Mouse (Mus musculus): ENCODE data around the gene Nsun2. TPM values are rescaled to one million over a fixed set of nuclear protein-coding genes. Genes with fewer than 3 reads are reported as not detected.

The Nsun2 gene
- polyA plus RNA-seq, 1 experiment from 2014 or later, result 131 TPM

- H3K4me3 ChIP-seq (ENCODE audit: low read length), result peak within 1 kb of the TSS; percentile 94
- peaks cover 7% of the 10 kb centered on the region for H3K36me3 ChIP-seq (ENCODE audit: insufficient read depth, low read length)
- H3K27ac ChIP-seq (ENCODE audit: low read length), result peak within 1 kb of the TSS; percentile 94
- H3K9me3 ChIP-seq (ENCODE audit: low read length), result no peaks in the 10 kb centered on the region
- H3K4me2 ChIP-seq (replicated peaks; ENCODE audit: low read depth, low read length), result peak within 1 kb of the TSS; percentile 93
- peaks cover 41% of the 10 kb centered on the region for H3K4me1 ChIP-seq (ENCODE audit: insufficient read depth, low read length)
- peak within 1 kb of the TSS; percentile 94 for H3K9ac ChIP-seq (replicated peaks; ENCODE audit: low read length)
- H3K27me3 ChIP-seq (ENCODE audit: insufficient read depth, low read length), result no peaks in the 10 kb centered on the region
- under 1% methylated on average over 13 of the region's 57 CpGs for WGBS
- ATAC-seq (ENCODE audit: low FRiP score, low TSS enrichment), result peak; percentile 88
These were observed 748 bp downstream of the Nsun2 start, which contains the start of gene Tent4a for GRCm38 (mm10) chr13:69534334-69534653. Gene Tent4a (minus strand): TSS chr13:69534617.

- Histone ChIP-seq H3K9ac (replicated peaks; ENCODE audit: low read length) (peak overlapping the region; percentile 94), H3K27me3 (ENCODE audit: insufficient read depth, low read length) (no peaks in the 10 kb centered on the region), H3K27ac (ENCODE audit: low read length) (peak overlapping the region; percentile 94), H3K4me1 (ENCODE audit: insufficient read depth, low read length) (peaks cover 41% of the 10 kb centered on the region), H3K4me2 (replicated peaks; ENCODE audit: low read depth, low read length) (peak overlapping the region; percentile 80), H3K9me3 (ENCODE audit: low read length) (no peaks in the 10 kb centered on the region), H3K36me3 (ENCODE audit: insufficient read depth, low read length) (peaks cover 5% of the 10 kb centered on the region), H3K4me3 (ENCODE audit: low read length) (peak overlapping the region; percentile 94)
- ATAC-seq (ENCODE audit: low FRiP score, low TSS enrichment), result peak; percentile 95
- under 1% methylated on average over 76 of the region's 86 CpGs for WGBS
These were observed 1.4 kb downstream of the Nsun2 start for GRCm38 (mm10) chr13:69534654-69535551.

GRCm38 (mm10) chr13:69536021-69536420 lies 2.5 kb downstream of the Nsun2 start:
- H3K36me3 ChIP-seq (ENCODE audit: insufficient read depth, low read length), result no peaks in the 10 kb centered on the region
- peak overlapping the region; percentile 94; the same call in 1 of the 2 replicates for H3K4me3 ChIP-seq (ENCODE audit: low read length)
- 60% methylated on average over 4 of the region's 4 CpGs for WGBS
- peak overlapping the region; percentile 94; the same call in 1 of the 2 replicates for H3K27ac ChIP-seq (ENCODE audit: low read length)
- ATAC-seq (ENCODE audit: low FRiP score, low TSS enrichment), result no peak
- H3K9ac ChIP-seq (replicated peaks; ENCODE audit: low read length), result peak overlapping the region; percentile 94; the same call in 1 of the 2 replicates
- H3K27me3 ChIP-seq (ENCODE audit: insufficient read depth, low read length), result no peaks in the 10 kb centered on the region
- peak overlapping the region; percentile 80 for H3K4me2 ChIP-seq (replicated peaks; ENCODE audit: low read depth, low read length)
- peaks cover 31% of the 10 kb centered on the region for H3K4me1 ChIP-seq (ENCODE audit: insufficient read depth, low read length)
- H3K9me3 ChIP-seq (ENCODE audit: low read length), result no peaks in the 10 kb centered on the region

DNA sequence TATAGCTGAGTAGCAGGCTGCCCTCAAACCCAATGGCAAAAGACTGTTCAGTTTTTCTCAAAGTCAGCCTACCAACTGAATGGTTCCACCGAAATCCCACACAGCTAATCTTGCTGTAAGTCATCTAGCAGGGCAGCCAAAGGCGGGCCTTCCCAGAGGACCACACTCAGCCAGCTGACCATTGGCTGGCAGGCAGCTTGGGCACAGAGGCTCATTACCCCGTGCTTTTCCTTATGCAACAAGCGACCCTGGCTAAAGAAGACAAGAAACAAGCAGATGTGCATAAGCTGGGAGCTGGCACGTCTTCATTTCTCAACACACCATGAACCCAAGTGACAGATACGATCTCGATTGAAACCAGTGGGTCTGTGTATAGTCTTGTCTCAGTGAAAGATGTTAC lies 3.8 kb downstream of the Nsun2 start:
- WGBS, result 77% methylated on average over 7 of the region's 7 CpGs
- no peak for ATAC-seq (ENCODE audit: low FRiP score, low TSS enrichment)
- Histone ChIP-seq H3K36me3 (ENCODE audit: insufficient read depth, low read length) (no peaks in the 10 kb centered on the region), H3K4me2 (replicated peaks; ENCODE audit: low read depth, low read length) (no peak overlapping the region), H3K9ac (replicated peaks; ENCODE audit: low read length) (no peak overlapping the region), H3K27ac (ENCODE audit: low read length) (no peak overlapping the region), H3K4me1 (ENCODE audit: insufficient read depth, low read length) (peaks cover 25% of the 10 kb centered on the region), H3K9me3 (ENCODE audit: low read length) (no peaks in the 10 kb centered on the region), H3K27me3 (ENCODE audit: insufficient read depth, low read length) (no peaks in the 10 kb centered on the region), H3K4me3 (ENCODE audit: low read length) (no peak overlapping the region)

DNA sequence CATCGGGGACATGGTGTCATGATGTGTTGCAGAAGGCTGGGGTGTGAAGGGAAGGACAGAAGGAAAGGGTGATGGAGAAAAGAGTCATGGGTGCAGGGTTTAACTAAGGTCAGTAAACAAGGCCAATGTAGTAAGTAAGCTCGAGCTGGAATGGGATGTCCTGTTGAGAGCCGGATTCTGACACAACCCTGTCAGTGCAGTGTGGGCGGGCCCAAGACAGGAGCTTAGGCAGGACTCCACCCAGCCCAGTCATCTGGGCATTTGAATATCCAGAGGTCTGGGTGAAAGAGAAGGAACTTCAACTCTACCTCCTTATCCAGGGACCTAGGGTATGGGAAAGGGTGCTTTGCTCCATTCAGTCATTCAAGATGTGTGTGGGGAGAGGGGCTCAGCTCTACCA lies 4.8 kb downstream of the Nsun2 start:
- Histone ChIP-seq H3K9ac (replicated peaks; ENCODE audit: low read length) (no peak overlapping the region), H3K27ac (ENCODE audit: low read length) (no peak overlapping the region), H3K4me1 (ENCODE audit: insufficient read depth, low read length) (peaks cover 22% of the 10 kb centered on the region), H3K4me2 (replicated peaks; ENCODE audit: low read depth, low read length) (no peak overlapping the region), H3K27me3 (ENCODE audit: insufficient read depth, low read length) (no peaks in the 10 kb centered on the region), H3K4me3 (ENCODE audit: low read length) (no peak overlapping the region), H3K9me3 (ENCODE audit: low read length) (no peaks in the 10 kb centered on the region), H3K36me3 (ENCODE audit: insufficient read depth, low read length) (no peaks in the 10 kb centered on the region)
- no peak for ATAC-seq (ENCODE audit: low FRiP score, low TSS enrichment)
- 37% methylated on average over 4 of the region's 4 CpGs for WGBS

DNA sequence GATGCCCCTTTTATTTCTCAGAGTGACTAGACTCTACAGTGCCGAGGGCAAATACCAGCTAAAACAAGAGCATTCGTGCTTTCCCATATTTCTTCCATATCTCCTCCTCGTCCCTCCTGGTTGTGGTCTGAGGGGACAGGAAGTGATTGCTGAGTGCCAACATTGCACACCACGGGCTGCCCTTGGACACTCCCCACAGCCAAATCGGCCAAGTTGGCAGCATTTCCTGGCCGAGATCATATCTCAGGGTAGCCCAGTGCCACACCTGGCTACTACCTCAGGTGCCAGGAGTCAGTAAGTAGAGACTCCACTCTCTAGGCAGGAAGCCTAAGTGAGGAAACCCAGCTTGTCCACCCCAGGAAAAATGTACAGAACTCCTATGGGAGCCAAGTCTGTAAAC lies 7.7 kb downstream of the Nsun2 start:
- Histone ChIP-seq H3K4me1 (ENCODE audit: insufficient read depth, low read length) (peaks cover 22% of the 10 kb centered on the region), H3K4me2 (replicated peaks; ENCODE audit: low read depth, low read length) (no peak overlapping the region), H3K9ac (replicated peaks; ENCODE audit: low read length) (no peak overlapping the region), H3K4me3 (ENCODE audit: low read length) (no peak overlapping the region), H3K27me3 (ENCODE audit: insufficient read depth, low read length) (no peaks in the 10 kb centered on the region), H3K27ac (ENCODE audit: low read length) (peak overlapping the region; percentile 10; the same call in 1 of the 2 replicates), H3K36me3 (ENCODE audit: insufficient read depth, low read length) (no peaks in the 10 kb centered on the region), H3K9me3 (ENCODE audit: low read length) (no peaks in the 10 kb centered on the region)
- WGBS, result 66% methylated on average over 6 of the region's 6 CpGs
- no peak for ATAC-seq (ENCODE audit: low FRiP score, low TSS enrichment)

GRCm38 (mm10) chr13:69541776-69542175 lies 8.2 kb downstream of the Nsun2 start:
- Histone ChIP-seq H3K36me3 (ENCODE audit: insufficient read depth, low read length) (no peaks in the 10 kb centered on the region), H3K9me3 (ENCODE audit: low read length) (no peaks in the 10 kb centered on the region), H3K4me3 (ENCODE audit: low read length) (no peak overlapping the region), H3K27ac (ENCODE audit: low read length) (no peak overlapping the region; the same call in 1 of the 2 replicates), H3K27me3 (ENCODE audit: insufficient read depth, low read length) (no peaks in the 10 kb centered on the region), H3K4me1 (ENCODE audit: insufficient read depth, low read length) (peaks cover 20% of the 10 kb centered on the region), H3K4me2 (replicated peaks; ENCODE audit: low read depth, low read length) (no peak overlapping the region), H3K9ac (replicated peaks; ENCODE audit: low read length) (no peak overlapping the region)
- no peak for ATAC-seq (ENCODE audit: low FRiP score, low TSS enrichment)
- WGBS, result 35% methylated on average over 10 of the region's 10 CpGs

- Histone ChIP-seq H3K4me2 (replicated peaks; ENCODE audit: low read depth, low read length) (0 out of 2 replicates have a peak overlapping the region, but pooled peaks have one; percentile 0), H3K9ac (replicated peaks; ENCODE audit: low read length) (no peak overlapping the region; the same call in 1 of the 2 replicates), H3K9me3 (ENCODE audit: low read length) (no peaks in the 10 kb centered on the region), H3K27me3 (ENCODE audit: insufficient read depth, low read length) (no peaks in the 10 kb centered on the region), H3K36me3 (ENCODE audit: insufficient read depth, low read length) (no peaks in the 10 kb centered on the region), H3K4me1 (ENCODE audit: insufficient read depth, low read length) (peaks cover 20% of the 10 kb centered on the region), H3K4me3 (ENCODE audit: low read length) (no peak overlapping the region), H3K27ac (ENCODE audit: low read length) (no peak overlapping the region)
- 22% methylated on average over 17 of the region's 17 CpGs for WGBS
- 0 out of 2 replicates have a peak, but pooled peaks have one; percentile 28 for ATAC-seq (ENCODE audit: low FRiP score, low TSS enrichment)
These were observed 9.2 kb downstream of the Nsun2 start for GRCm38 (mm10) chr13:69542571-69543352.

GRCm38 (mm10) chr13:69543595-69543994 lies 10.0 kb downstream of the Nsun2 start:
- no peaks in the 10 kb centered on the region for H3K9me3 ChIP-seq (ENCODE audit: low read length)
- H3K4me2 ChIP-seq (replicated peaks; ENCODE audit: low read depth, low read length), result peak overlapping the region; percentile 45
- no peaks in the 10 kb centered on the region for H3K27me3 ChIP-seq (ENCODE audit: insufficient read depth, low read length)
- H3K9ac ChIP-seq (replicated peaks; ENCODE audit: low read length), result 0 out of 2 replicates have a peak overlapping the region, but pooled peaks have one; percentile 6
- H3K4me3 ChIP-seq (ENCODE audit: low read length), result peak overlapping the region; percentile 16
- no peak overlapping the region for H3K27ac ChIP-seq (ENCODE audit: low read length)
- peaks cover 20% of the 10 kb centered on the region for H3K4me1 ChIP-seq (ENCODE audit: insufficient read depth, low read length)
- 40% methylated on average over 12 of the region's 12 CpGs for WGBS
- no peaks in the 10 kb centered on the region for H3K36me3 ChIP-seq (ENCODE audit: insufficient read depth, low read length)
- ATAC-seq (ENCODE audit: low FRiP score, low TSS enrichment), result 0 out of 2 replicates have a peak, but pooled peaks have one; percentile 43
